Mouse (Mus musculus): Measurements from ENCODE around the gene Pard6b. TPM values are rescaled to one million over a fixed set of nuclear protein-coding genes. Genes with fewer than 3 reads are reported as not detected.
A peak's percentile ranks its signal among the peaks of the same experiment; 100 is the strongest.

Gene Pard6b
- total and polyA plus RNA-seq, 2 experiments from 2014 or later: 5.1 to 6.6 TPM

GRCm38 (mm10) chr2:168058488-168059199 lies 22.2 kb upstream of the Pard6b start:
- no peak for DNase-seq (ENCODE audit: low spot score)
- no peaks in the 10 kb centered on the region for H3K9me3 ChIP-seq (ENCODE audit: low read length)
- no peak overlapping the region for H3K27ac ChIP-seq (ENCODE audit: low read depth, low read length)
- no peak overlapping the region for H3K4me2 ChIP-seq (ENCODE audit: low read depth, low read length, poor library complexity, severe bottlenecking)
- no peak overlapping the region for H3K9ac ChIP-seq (replicated peaks; ENCODE audit: low read length, poor library complexity, severe bottlenecking)
- no peaks in the 10 kb centered on the region for H3K27me3 ChIP-seq (ENCODE audit: insufficient read depth, low read length)
- H3K4me3 ChIP-seq (ENCODE audit: low read depth, low read length): no peak overlapping the region
- no peak for ATAC-seq (ENCODE audit: low FRiP score)
- WGBS: 28% methylated on average over 13 of the region's 13 CpGs
- TF ChIP-seq CTCF (IDR thresholded peaks at IDR 0.05): no peak
- no peaks in the 10 kb centered on the region for H3K4me1 ChIP-seq (ENCODE audit: insufficient read depth, low read length)
- H3K36me3 ChIP-seq (ENCODE audit: insufficient read depth, low read length): no peaks in the 10 kb centered on the region

GRCm38 (mm10) chr2:168059200-168059790 lies 21.5 kb upstream of the Pard6b start:
- Histone ChIP-seq H3K4me1 (ENCODE audit: insufficient read depth, low read length) (no peaks in the 10 kb centered on the region), H3K4me3 (ENCODE audit: low read depth, low read length) (no peak overlapping the region), H3K4me2 (ENCODE audit: low read depth, low read length, poor library complexity, severe bottlenecking) (no peak overlapping the region), H3K27ac (ENCODE audit: low read depth, low read length) (no peak overlapping the region), H3K27me3 (ENCODE audit: insufficient read depth, low read length) (no peaks in the 10 kb centered on the region), H3K9me3 (ENCODE audit: low read length) (no peaks in the 10 kb centered on the region), H3K36me3 (ENCODE audit: insufficient read depth, low read length) (no peaks in the 10 kb centered on the region), H3K9ac (replicated peaks; ENCODE audit: low read length, poor library complexity, severe bottlenecking) (no peak overlapping the region)
- WGBS: 72% methylated on average over 6 of the region's 6 CpGs
- TF ChIP-seq CTCF (IDR thresholded peaks at IDR 0.05): peak; percentile 44
- ATAC-seq (ENCODE audit: low FRiP score) (no peak), DNase-seq (ENCODE audit: low spot score) (no peak)

- DNase-seq (ENCODE audit: low spot score) (no peak), ATAC-seq (ENCODE audit: low FRiP score) (no peak)
- no peak for TF ChIP-seq CTCF (IDR thresholded peaks at IDR 0.05)
- no peak overlapping the region for H3K9ac ChIP-seq (replicated peaks; ENCODE audit: low read length, poor library complexity, severe bottlenecking)
- no peaks in the 10 kb centered on the region for H3K4me1 ChIP-seq (ENCODE audit: insufficient read depth, low read length)
- no peaks in the 10 kb centered on the region for H3K27me3 ChIP-seq (ENCODE audit: insufficient read depth, low read length)
- no peak overlapping the region for H3K4me3 ChIP-seq (ENCODE audit: low read depth, low read length)
- WGBS: 91% methylated on average over 12 of the region's 12 CpGs
- H3K36me3 ChIP-seq (ENCODE audit: insufficient read depth, low read length): no peaks in the 10 kb centered on the region
- H3K4me2 ChIP-seq (ENCODE audit: low read depth, low read length, poor library complexity, severe bottlenecking): no peak overlapping the region
- H3K27ac ChIP-seq (ENCODE audit: low read depth, low read length): no peak overlapping the region
- H3K9me3 ChIP-seq (ENCODE audit: low read length): no peaks in the 10 kb centered on the region
These were observed 17.1 kb upstream of the Pard6b start for GRCm38 (mm10) chr2:168063712-168064111.

GRCm38 (mm10) chr2:168065511-168065910 lies 15.3 kb upstream of the Pard6b start:
- Histone ChIP-seq H3K4me3 (ENCODE audit: low read depth, low read length) (no peak overlapping the region), H3K36me3 (ENCODE audit: insufficient read depth, low read length) (no peaks in the 10 kb centered on the region), H3K27ac (ENCODE audit: low read depth, low read length) (no peak overlapping the region), H3K9me3 (ENCODE audit: low read length) (no peaks in the 10 kb centered on the region), H3K27me3 (ENCODE audit: insufficient read depth, low read length) (no peaks in the 10 kb centered on the region), H3K4me2 (ENCODE audit: low read depth, low read length, poor library complexity, severe bottlenecking) (no peak overlapping the region), H3K4me1 (ENCODE audit: insufficient read depth, low read length) (no peaks in the 10 kb centered on the region), H3K9ac (replicated peaks; ENCODE audit: low read length, poor library complexity, severe bottlenecking) (no peak overlapping the region)
- DNase-seq (ENCODE audit: low spot score): no peak
- 89% methylated on average over 7 of the region's 7 CpGs for WGBS
- no peak for TF ChIP-seq CTCF (IDR thresholded peaks at IDR 0.05)
- no peak for ATAC-seq (ENCODE audit: low FRiP score)

GRCm38 (mm10) chr2:168066783-168067182 lies 14.0 kb upstream of the Pard6b start:
- no peak overlapping the region for H3K4me3 ChIP-seq (ENCODE audit: low read depth, low read length)
- H3K4me1 ChIP-seq (ENCODE audit: insufficient read depth, low read length): no peaks in the 10 kb centered on the region
- no peak overlapping the region for H3K27ac ChIP-seq (ENCODE audit: low read depth, low read length)
- H3K27me3 ChIP-seq (ENCODE audit: insufficient read depth, low read length): no peaks in the 10 kb centered on the region
- no peak overlapping the region for H3K9ac ChIP-seq (replicated peaks; ENCODE audit: low read length, poor library complexity, severe bottlenecking)
- H3K9me3 ChIP-seq (ENCODE audit: low read length): no peaks in the 10 kb centered on the region
- TF ChIP-seq CTCF (IDR thresholded peaks at IDR 0.05): no peak
- DNase-seq (ENCODE audit: low spot score) (no peak), ATAC-seq (ENCODE audit: low FRiP score) (no peak)
- no peak overlapping the region for H3K4me2 ChIP-seq (ENCODE audit: low read depth, low read length, poor library complexity, severe bottlenecking)
- no peaks in the 10 kb centered on the region for H3K36me3 ChIP-seq (ENCODE audit: insufficient read depth, low read length)
- 62% methylated on average over 8 of the region's 8 CpGs for WGBS

GRCm38 (mm10) chr2:168070425-168070824 lies 10.4 kb upstream of the Pard6b start:
- Histone ChIP-seq H3K9me3 (ENCODE audit: low read length) (no peaks in the 10 kb centered on the region), H3K27ac (ENCODE audit: low read depth, low read length) (no peak overlapping the region), H3K9ac (replicated peaks; ENCODE audit: low read length, poor library complexity, severe bottlenecking) (no peak overlapping the region), H3K27me3 (ENCODE audit: insufficient read depth, low read length) (no peaks in the 10 kb centered on the region), H3K4me2 (ENCODE audit: low read depth, low read length, poor library complexity, severe bottlenecking) (no peak overlapping the region), H3K4me3 (ENCODE audit: low read depth, low read length) (no peak overlapping the region), H3K4me1 (ENCODE audit: insufficient read depth, low read length) (no peaks in the 10 kb centered on the region), H3K36me3 (ENCODE audit: insufficient read depth, low read length) (no peaks in the 10 kb centered on the region)
- no peak for DNase-seq (ENCODE audit: low spot score)
- WGBS: 62% methylated on average over 5 of the region's 5 CpGs
- no peak for ATAC-seq (ENCODE audit: low FRiP score)
- no peak for TF ChIP-seq CTCF (IDR thresholded peaks at IDR 0.05)

Data from midbrain, postnatal 0 days (tissue).